Mouse (Mus musculus): Measurements from ENCODE around the gene Gpd1l.
A peak's percentile ranks its signal among the peaks of the same experiment; 100 is the strongest.

The Gpd1l gene

DNA sequence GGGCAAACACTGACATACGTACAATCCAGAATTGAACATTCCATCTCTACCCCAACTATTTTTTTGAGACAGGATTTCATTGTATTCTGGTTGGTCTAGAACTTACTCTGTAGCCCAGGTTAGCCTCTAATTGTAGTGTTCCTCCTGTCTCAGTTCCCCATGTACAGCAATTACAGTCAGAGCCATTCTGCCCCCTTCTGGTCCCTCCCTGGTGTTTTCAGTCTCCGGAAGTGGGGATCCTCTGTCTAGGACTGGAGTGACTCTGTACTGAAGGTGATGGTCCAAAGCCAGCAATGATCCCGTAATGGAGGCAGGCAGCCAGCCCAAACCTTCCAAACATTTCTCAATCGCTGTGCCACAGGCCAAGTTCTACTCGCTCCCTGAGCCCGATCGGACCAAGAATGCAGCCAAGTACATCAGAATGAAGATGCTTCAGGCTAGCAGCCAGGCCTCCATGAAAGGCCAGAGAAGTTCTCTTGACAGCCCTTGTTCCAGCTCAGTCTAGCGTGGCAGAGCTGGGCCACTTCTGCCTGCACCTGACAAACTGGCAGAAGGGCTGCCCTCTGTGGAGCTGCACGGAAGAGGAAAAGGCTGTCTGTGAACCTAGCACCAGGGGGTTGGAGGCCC lies 3.2 kb downstream of the Gpd1l start:
- peak in 1 of 2 experiments; percentile 19 for DNase-seq (ENCODE audit: low spot score in 2 of 2)

DNA sequence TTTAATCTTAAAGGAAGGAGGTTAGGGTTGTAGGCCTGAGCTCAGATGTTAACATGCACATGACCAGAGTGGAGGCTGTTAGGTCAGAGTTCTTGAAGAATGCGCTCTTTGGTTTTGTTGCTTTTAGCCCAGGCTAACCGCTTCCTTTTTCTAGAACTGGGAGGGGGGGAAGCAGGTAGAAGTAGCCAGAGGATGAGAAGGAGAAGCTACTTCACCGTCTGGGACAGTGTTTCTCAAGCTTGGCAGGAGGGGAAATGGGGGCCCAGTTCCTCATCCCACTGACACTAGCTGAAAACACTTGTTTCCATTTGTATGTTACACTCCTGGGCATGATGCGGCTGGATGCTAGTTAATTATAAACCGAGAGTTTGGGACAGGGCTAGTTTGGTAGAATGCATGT lies 8.2 kb downstream of the Gpd1l start:
- DNase-seq (ENCODE audit: low spot score in 2 of 2) = no peak

DNA sequence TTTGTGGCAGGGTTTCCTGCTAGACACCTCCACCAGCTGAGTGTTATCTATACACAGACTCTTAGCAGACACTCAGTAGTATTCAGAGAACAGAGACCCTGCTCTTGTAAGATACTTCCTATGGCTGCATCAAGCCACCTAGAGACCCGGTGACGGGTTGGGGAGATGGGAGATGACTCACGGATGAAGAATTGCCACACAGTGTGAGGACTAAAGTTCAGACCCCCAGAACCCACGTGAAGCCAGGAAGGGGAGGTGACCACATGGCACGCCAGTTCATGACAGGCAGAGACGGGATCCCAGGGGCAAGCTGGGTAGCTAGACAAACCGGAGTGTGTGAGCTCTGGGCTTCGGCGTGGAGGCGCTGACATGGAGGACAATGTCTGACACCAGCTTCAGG lies 8.7 kb downstream of the Gpd1l start:
- no peak for DNase-seq (ENCODE audit: low spot score in 2 of 2)

- no peak for DNase-seq (ENCODE audit: low spot score in 2 of 2)
Observed at GRCm38 (mm10) chr9:114924511-114924910, 9.3 kb downstream of the Gpd1l start.

- DNase-seq (ENCODE audit: low spot score in 2 of 2) = no peak
Observed at GRCm38 (mm10) chr9:114922209-114922608, 11.6 kb downstream of the Gpd1l start.

DNA sequence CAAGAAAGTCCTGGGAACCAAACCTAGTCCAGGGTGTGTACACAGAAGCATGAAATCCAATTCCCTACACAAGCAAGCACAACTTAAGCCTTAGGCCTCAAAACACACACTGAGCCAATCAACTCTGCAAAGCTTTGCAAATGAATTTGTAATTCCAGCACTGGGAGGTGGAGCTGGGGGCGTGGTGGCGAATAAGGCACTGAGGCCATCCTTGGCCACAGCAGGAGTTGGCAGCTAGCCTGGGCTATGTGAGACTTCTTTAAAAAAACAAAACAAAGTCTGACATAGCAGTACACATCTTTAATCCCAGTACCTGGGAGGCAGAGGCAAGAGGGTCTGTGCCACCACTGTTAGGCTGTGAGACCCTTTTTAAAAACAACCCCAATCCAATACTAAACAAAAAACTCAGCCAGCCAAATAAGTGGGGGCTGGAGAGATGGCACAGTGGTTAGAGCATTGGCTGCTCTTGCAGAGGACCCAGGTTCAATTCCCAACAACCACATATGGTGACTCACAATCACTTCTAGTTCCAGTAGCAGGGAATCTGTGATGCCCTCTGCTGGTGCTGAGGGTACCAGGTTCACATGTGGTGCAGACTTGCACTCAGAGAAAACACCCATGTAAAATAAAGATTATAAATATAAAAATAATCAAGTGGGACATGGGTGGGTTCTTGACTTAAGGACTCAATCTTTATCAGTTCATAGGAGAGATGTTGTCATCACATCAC lies 12.3 kb downstream of the Gpd1l start:
- DNase-seq (ENCODE audit: low spot score in 2 of 2) = no peak

GRCm38 (mm10) chr9:114920569-114920968 lies 13.2 kb downstream of the Gpd1l start:
- no peak for DNase-seq (ENCODE audit: low spot score in 2 of 2)

GRCm38 (mm10) chr9:114912680-114913649 lies 20.8 kb downstream of the Gpd1l start:
- DNase-seq (ENCODE audit: low spot score in 2 of 2) = peak; percentile 33 to 72

- DNase-seq (ENCODE audit: low spot score in 2 of 2) = no peak
Observed at GRCm38 (mm10) chr9:114907509-114907908, 26.3 kb downstream of the Gpd1l start.

- no peak for DNase-seq (ENCODE audit: low spot score in 2 of 2)
Observed at GRCm38 (mm10) chr9:114895919-114896318, 37.9 kb downstream of the Gpd1l start.

DNA sequence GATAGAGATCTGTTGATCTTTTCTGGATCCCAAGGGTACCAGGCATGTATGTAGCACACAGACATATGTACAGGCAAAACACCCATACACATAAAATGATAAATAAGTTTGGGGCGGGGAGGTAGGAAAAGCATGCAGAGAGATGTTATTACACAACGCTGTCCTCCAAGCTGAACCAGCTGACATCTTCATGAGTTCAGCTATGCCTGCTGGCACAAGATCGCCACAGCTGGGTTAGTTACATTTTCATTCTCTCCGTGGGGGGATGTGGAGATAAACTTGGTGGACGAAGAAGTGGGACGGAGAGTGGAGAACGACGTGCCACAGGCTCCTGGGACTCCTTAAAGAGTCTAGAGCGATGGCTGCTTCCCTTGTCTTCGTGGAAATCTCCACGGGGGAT lies 40.8 kb downstream of the Gpd1l start:
- no peak for DNase-seq (ENCODE audit: low spot score in 2 of 2)

DNA sequence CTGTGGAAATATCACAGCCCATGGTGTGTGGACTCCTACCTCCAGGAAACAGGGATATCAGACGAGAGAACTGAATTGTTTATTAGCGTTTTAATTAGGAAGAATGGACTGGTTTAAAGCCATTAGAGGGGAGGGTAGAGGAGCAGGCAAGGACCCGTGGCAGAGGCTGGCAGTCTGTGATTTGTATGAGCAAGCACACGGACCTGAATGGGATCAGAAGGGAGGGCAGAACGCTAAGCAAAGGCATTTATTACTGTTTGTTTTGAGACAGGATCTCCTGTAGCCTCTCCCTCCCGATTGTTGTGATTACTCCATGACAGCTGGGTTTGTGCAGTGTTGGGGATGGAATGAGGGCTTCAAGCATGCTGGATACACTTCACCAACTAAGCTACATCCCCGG lies 43.4 kb downstream of the Gpd1l start:
- DNase-seq (ENCODE audit: low spot score in 2 of 2) = no peak

DNA sequence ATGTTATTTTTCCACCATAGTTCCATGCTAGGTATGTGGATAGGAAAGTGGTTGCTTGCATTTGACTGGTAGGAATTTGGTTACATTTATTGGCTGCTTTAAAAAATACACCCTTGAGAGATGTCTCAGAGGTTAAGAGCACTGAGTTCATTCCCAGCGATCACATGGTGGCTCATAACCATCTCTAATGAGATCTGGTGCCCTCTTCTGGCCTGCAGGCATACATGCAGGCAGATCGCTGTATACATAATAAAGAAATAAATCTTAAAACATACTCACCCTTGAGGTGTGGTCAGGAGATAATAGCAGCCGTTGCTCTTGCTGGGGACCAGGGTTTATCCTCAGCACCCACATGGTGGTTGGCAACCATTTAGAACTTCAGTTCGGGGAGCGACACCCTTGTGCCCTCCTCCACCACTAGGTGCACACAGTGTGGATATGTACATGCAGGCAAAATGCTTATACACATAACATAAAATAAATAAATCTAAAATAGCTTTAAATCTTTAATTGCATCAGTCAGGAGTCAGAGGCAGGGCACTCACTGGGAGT lies 44.9 kb downstream of the Gpd1l start:
- no peak for DNase-seq (ENCODE audit: low spot score in 2 of 2)

GRCm38 (mm10) chr9:114887699-114888098 lies 46.1 kb downstream of the Gpd1l start:
- peak in 1 of 2 experiments; percentile 45 for DNase-seq (ENCODE audit: low spot score in 2 of 2)

GRCm38 (mm10) chr9:114885991-114886662 lies 47.7 kb downstream of the Gpd1l start:
- no peak for DNase-seq (ENCODE audit: low spot score in 2 of 2)

GRCm38 (mm10) chr9:114885564-114885963 lies 48.2 kb downstream of the Gpd1l start:
- no peak for DNase-seq (ENCODE audit: low spot score in 2 of 2)

GRCm38 (mm10) chr9:114881977-114882376 lies 51.8 kb downstream of the Gpd1l start:
- no peak for DNase-seq (ENCODE audit: low spot score in 2 of 2)

DNA sequence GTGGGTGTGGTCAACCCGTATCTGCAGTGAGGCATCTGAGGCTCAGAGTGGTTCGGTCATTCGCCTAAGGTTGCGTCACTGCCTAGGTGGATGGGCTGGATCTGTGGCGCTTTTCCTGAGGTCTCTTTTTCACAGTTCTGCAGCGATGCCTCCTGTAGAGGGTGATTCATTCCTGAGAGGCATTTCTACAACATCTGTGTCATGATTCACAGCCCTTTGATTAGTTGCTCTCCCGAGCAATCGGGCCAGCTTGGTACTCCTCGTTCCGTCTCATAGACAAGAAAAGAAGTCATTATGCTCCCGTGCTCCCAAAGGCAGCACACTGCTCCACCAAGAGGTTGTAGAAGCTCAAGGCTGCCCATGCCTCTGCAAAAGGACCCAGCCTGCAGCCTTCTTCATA lies 78.5 kb downstream of the Gpd1l start:
- no peak for DNase-seq (ENCODE audit: low spot score in 2 of 2)

DNA sequence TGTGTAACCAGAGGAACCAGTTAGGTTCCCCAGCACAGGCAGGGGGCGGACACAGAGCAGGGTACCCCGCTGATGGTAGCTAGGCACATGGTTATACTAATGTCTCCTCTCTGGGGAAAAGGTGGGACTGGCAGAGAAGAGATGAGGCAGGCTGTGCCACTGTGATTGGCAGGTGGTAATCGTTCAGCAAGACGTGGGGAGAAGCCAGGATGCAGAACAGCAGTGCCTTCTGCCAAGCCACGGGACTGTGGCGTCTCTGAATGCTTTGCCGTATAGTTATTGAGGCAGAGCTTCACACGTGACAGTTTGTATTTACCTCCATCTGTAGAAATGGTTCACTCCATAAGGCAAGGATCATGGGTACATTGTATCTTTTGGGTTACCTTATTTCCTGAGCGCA lies 79.1 kb downstream of the Gpd1l start:
- DNase-seq (ENCODE audit: low spot score in 2 of 2) = no peak

DNA sequence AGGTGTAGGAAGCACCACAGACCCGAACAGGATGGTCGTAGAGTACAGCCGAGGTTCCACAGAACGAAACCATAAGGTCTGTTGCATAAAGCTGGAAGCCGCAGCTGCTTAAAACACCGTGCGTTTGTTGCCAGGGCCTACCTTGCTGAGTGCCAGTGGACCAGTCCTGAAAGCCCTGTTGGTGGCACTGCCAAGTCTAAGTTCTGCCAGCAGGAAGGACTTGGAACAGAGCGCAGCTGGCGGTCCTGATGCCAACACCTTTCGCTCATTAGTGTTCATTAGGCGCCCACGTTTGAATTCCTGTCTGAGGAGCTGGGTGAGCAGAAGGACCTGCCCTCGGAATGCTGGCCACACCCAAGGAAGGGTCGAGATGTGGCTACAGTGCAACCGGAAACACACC lies 80.5 kb downstream of the Gpd1l start:
- no peak for DNase-seq (ENCODE audit: low spot score in 2 of 2)

GRCm38 (mm10) chr9:114851419-114852190 lies 82.2 kb downstream of the Gpd1l start:
- DNase-seq (ENCODE audit: low spot score in 2 of 2) = no peak

All from spleen, postnatal 10 days (tissue).